Mouse (Mus musculus) ES-Bruce4 (cell line): ENCODE measurements around the gene Zfp775. TPM values are rescaled to one million over a fixed set of nuclear protein-coding genes. Genes with fewer than 3 reads are reported as not detected.

Experiments used
- H3K27ac ChIP-seq: 2 replicates; pipeline ENCODE4 v1.5.1; 2012; ENCODE audit warnings: low read length, inconsistent platforms; ENCODE audit not compliant: insufficient read depth
- H3K27me3 ChIP-seq: 2 replicates; pipeline ENCODE4 v1.6.1; 2012; ENCODE audit warnings: mild to moderate bottlenecking, low read length, inconsistent platforms; ENCODE audit not compliant: control insufficient read depth, poor library complexity, insufficient read depth, severe bottlenecking
- H3K36me3 ChIP-seq: 2 replicates; pipeline ENCODE4 v1.6.1; 2012; ENCODE audit warnings: inconsistent platforms, mild to moderate bottlenecking, low read length, moderate library complexity; ENCODE audit not compliant: control insufficient read depth, poor library complexity, insufficient read depth, severe bottlenecking
- H3K4me1 ChIP-seq: one replicate; pipeline ENCODE4 v1.8.1; 2011; ENCODE audit warnings: low read length; ENCODE audit not compliant: control insufficient read depth, insufficient read depth
- H3K4me3 ChIP-seq: 2 replicates; pipeline ENCODE4 v1.5.1; 2011; ENCODE audit warnings: low read depth, mild to moderate bottlenecking, low read length
- H3K9ac ChIP-seq: 2 replicates; pipeline ENCODE4 v1.6.1; 2012; ENCODE audit warnings: low read depth, mild to moderate bottlenecking, inconsistent platforms; ENCODE audit not compliant: poor library complexity, severe bottlenecking
- H3K9me3 ChIP-seq: replicated peaks from 2 replicates; pipeline ENCODE4 v1.6.1; 2012; ENCODE audit warnings: mild to moderate bottlenecking, low read length, inconsistent platforms; ENCODE audit not compliant: control insufficient read depth, poor library complexity, insufficient read depth, severe bottlenecking
- CTCF ChIP-seq: IDR thresholded peaks from one replicate; pipeline ENCODE4 v1.8.1; 2011; ENCODE audit warnings: low read depth, low read length
- EP300 ChIP-seq: IDR thresholded peaks from 2 replicates; pipeline ENCODE4 v1.6.1; 2011; ENCODE audit warnings: low read depth, low read length; ENCODE audit not compliant: insufficient read depth
- POLR2A ChIP-seq: IDR thresholded peaks from one replicate; pipeline ENCODE4 v1.8.1; 2011; ENCODE audit warnings: low read length; ENCODE audit not compliant: insufficient read depth
- polyA plus RNA-seq: library from polyadenylated mRNA; stranded (reverse); fragments of >200 nt; gene quantifications from 2 replicates; pipeline ENCODE4 v1.2.4, GENCODE M21; 2011; ENCODE audit warnings: low read depth; ENCODE audit not compliant: missing spikeins, insufficient read depth, insufficient read length

Gene Zfp775
- polyA plus RNA-seq, 1 experiment, result 6.0 TPM

- no peak overlapping the region for H3K9ac ChIP-seq
- no peak overlapping the region for H3K4me3 ChIP-seq
- H3K4me1 ChIP-seq, result no peaks in the 10 kb centered on the region
- no peaks in the 10 kb centered on the region for H3K9me3 ChIP-seq
- no peaks in the 10 kb centered on the region for H3K36me3 ChIP-seq
- no peak for TF ChIP-seq POLR2A
- TF ChIP-seq EP300, result no peak
- TF ChIP-seq CTCF, result no peak
- no peaks in the 10 kb centered on the region for H3K27me3 ChIP-seq
- H3K27ac ChIP-seq, result no peak overlapping the region
Observed at GRCm38 (mm10) chr6:48600594-48600993, 1.3 kb upstream of the Zfp775 start.

GRCm38 (mm10) chr6:48602080-48602741, 348 bp downstream of the Zfp775 start:
- Histone ChIP-seq H3K9me3 (no peaks in the 10 kb centered on the region), H3K27me3 (no peaks in the 10 kb centered on the region), H3K4me1 (no peaks in the 10 kb centered on the region), H3K4me3 (peak overlapping the region; percentile 95), H3K36me3 (no peaks in the 10 kb centered on the region), H3K27ac (no peak overlapping the region), H3K9ac (peak overlapping the region; percentile 69)
- no peak for TF ChIP-seq CTCF
- no peak for TF ChIP-seq POLR2A
- TF ChIP-seq EP300, result no peak

GRCm38 (mm10) chr6:48608124-48608523, 6.3 kb downstream of the Zfp775 start:
- Histone ChIP-seq H3K27me3 (no peaks in the 10 kb centered on the region), H3K4me1 (no peaks in the 10 kb centered on the region), H3K9me3 (no peaks in the 10 kb centered on the region), H3K36me3 (no peaks in the 10 kb centered on the region), H3K4me3 (no peak overlapping the region), H3K9ac (no peak overlapping the region), H3K27ac (no peak overlapping the region)
- no peak for TF ChIP-seq EP300
- no peak for TF ChIP-seq CTCF
- no peak for TF ChIP-seq POLR2A

- Histone ChIP-seq H3K9me3 (no peaks in the 10 kb centered on the region), H3K27me3 (no peaks in the 10 kb centered on the region), H3K9ac (no peak overlapping the region), H3K4me3 (no peak overlapping the region), H3K27ac (no peak overlapping the region), H3K4me1 (no peaks in the 10 kb centered on the region), H3K36me3 (no peaks in the 10 kb centered on the region)
- TF ChIP-seq CTCF (no peak), EP300 (no peak), POLR2A (no peak)
Observed at GRCm38 (mm10) chr6:48609512-48609911, 7.6 kb downstream of the Zfp775 start.

- no peaks in the 10 kb centered on the region for H3K4me1 ChIP-seq
- no peaks in the 10 kb centered on the region for H3K9me3 ChIP-seq
- TF ChIP-seq POLR2A, result no peak
- no peak for TF ChIP-seq CTCF
- no peak for TF ChIP-seq EP300
- no peak overlapping the region for H3K4me3 ChIP-seq
- no peaks in the 10 kb centered on the region for H3K36me3 ChIP-seq
- H3K9ac ChIP-seq, result no peak overlapping the region
- no peak overlapping the region for H3K27ac ChIP-seq
- no peaks in the 10 kb centered on the region for H3K27me3 ChIP-seq
Observed at GRCm38 (mm10) chr6:48610657-48611056, 8.8 kb downstream of the Zfp775 start.

GRCm38 (mm10) chr6:48613464-48613863, 11.6 kb downstream of the Zfp775 start:
- Histone ChIP-seq H3K27ac (no peak overlapping the region), H3K9me3 (no peaks in the 10 kb centered on the region), H3K4me1 (no peaks in the 10 kb centered on the region), H3K9ac (no peak overlapping the region), H3K27me3 (no peaks in the 10 kb centered on the region), H3K4me3 (no peak overlapping the region), H3K36me3 (no peaks in the 10 kb centered on the region)
- TF ChIP-seq CTCF (no peak), EP300 (no peak), POLR2A (no peak)
